Mouse (Mus musculus) megakaryocyte-erythroid progenitor cell, adult 5-6 weeks (primary cell): ENCODE data around the gene Aacs. TPM values are rescaled to one million over a fixed set of nuclear protein-coding genes. Genes with fewer than 3 reads are reported as not detected.
A peak's percentile ranks its signal among the peaks of the same experiment; 100 is the strongest.
"Not testable (repeated sequence)": the region's sequence is repeated elsewhere in the genome, so short reads cannot be mapped to it uniquely, and the experiment has no call there.

Experiments used
- ATAC-seq: replicated peaks from 2 replicates; pipeline ENCODE4 v1.8.0; 2016; ENCODE audit warnings: mild to moderate bottlenecking, inconsistent platforms; ENCODE audit not compliant: severe bottlenecking, poor library complexity, low FRiP score, low TSS enrichment
- total RNA-seq, 2 experiments: library from RNA; stranded (forward) in 1 of 2; stranded (reverse) in 1 of 2; fragments of 200-1000, 215-1000 nt in 1 of 2; fragments of >200 nt in 1 of 2; fragmentation: Nextera tagmentation in 1 of 2; gene quantifications; 2 replicates each; pipeline ENCODE4 v1.2.3; 2014 to 2017

The Aacs gene
- total RNA-seq (2014; fragmentation: Nextera tagmentation) (8.4 and 8.7 TPM in 2 replicates), total RNA-seq (2017) (3.2 and 3.8 TPM in 2 replicates)

GRCm38 (mm10) chr5:125475601-125476285 is at the start of gene Aacs:
Aacs (plus strand) TSS chr5:125475814.
- ATAC-seq: peak; percentile 91

GRCm38 (mm10) chr5:125426343-125426742 is 49.3 kb upstream of the Aacs start:
- no peak for ATAC-seq

- ATAC-seq: not testable (repeated sequence)
Measured at GRCm38 (mm10) chr5:125432324-125432723, 43.3 kb upstream of the Aacs start.

- peak; percentile 98 for ATAC-seq
Measured at GRCm38 (mm10) chr5:125433793-125434337, 41.7 kb upstream of the Aacs start, which contains the start of gene Dhx37. Dhx37 (minus strand) TSS chr5:125434121.

- ATAC-seq: not testable (repeated sequence)
Measured at GRCm38 (mm10) chr5:125434347-125434746, 41.3 kb upstream of the Aacs start.

- peak; percentile 20 for ATAC-seq
Measured at GRCm38 (mm10) chr5:125440583-125441233, 34.9 kb upstream of the Aacs start.

- ATAC-seq: peak; percentile 76
Measured at GRCm38 (mm10) chr5:125441234-125442114, 34.1 kb upstream of the Aacs start, which contains the start of gene Bri3bp. Bri3bp (plus strand) TSS chr5:125441568.

GRCm38 (mm10) chr5:125442136-125442995 is 33.2 kb upstream of the Aacs start:
- ATAC-seq: no peak

- ATAC-seq: no peak
Measured at GRCm38 (mm10) chr5:125443335-125443734, 32.3 kb upstream of the Aacs start.

GRCm38 (mm10) chr5:125443915-125444314 is 31.7 kb upstream of the Aacs start:
- no peak for ATAC-seq

GRCm38 (mm10) chr5:125444554-125444953 is 31.1 kb upstream of the Aacs start:
- ATAC-seq: 0 out of 2 replicates have a peak, but pooled peaks have one; percentile 38

GRCm38 (mm10) chr5:125446344-125446743 is 29.3 kb upstream of the Aacs start:
- ATAC-seq: no peak

GRCm38 (mm10) chr5:125448026-125448425 is 27.6 kb upstream of the Aacs start:
- ATAC-seq: no peak

- ATAC-seq: no peak
Measured at GRCm38 (mm10) chr5:125448631-125449030, 27.0 kb upstream of the Aacs start.

- no peak for ATAC-seq
Measured at GRCm38 (mm10) chr5:125449306-125449705, 26.3 kb upstream of the Aacs start.

- ATAC-seq: no peak
Measured at GRCm38 (mm10) chr5:125452573-125452972, 23.0 kb upstream of the Aacs start.

- ATAC-seq: peak; percentile 80
Measured at GRCm38 (mm10) chr5:125456100-125456499, 19.5 kb upstream of the Aacs start.

GRCm38 (mm10) chr5:125457538-125457937 is 18.1 kb upstream of the Aacs start:
- 0 out of 2 replicates have a peak, but pooled peaks have one; percentile 9 for ATAC-seq

- no peak for ATAC-seq
Measured at GRCm38 (mm10) chr5:125460574-125460973, 15.0 kb upstream of the Aacs start.
